Mouse (Mus musculus) embryonic facial prominence, embryonic 14.5 days (tissue): ENCODE data around the gene Rreb1. TPM values are rescaled to one million over a fixed set of nuclear protein-coding genes. Genes with fewer than 3 reads are reported as not detected.

Source experiments
- ATAC-seq: fragments of 200-750 bp; cut with Nextera tagmentation; 2 replicates; pipeline ENCODE4 v1.8.0; 2017; ENCODE audit warnings: low read depth, moderate number of reproducible peaks, moderate TSS enrichment
- DNase-seq: peaks from one replicate; pipeline ENCODE4 v3.0.0-alpha.2; 2015; ENCODE audit warnings: low spot score
- H3K27ac ChIP-seq: fragments of 300-500 bp; sonication (generic); replicated peaks from 2 replicates; pipeline ENCODE4 v1.5.1; 2014; ENCODE audit warnings: low read depth, mild to moderate bottlenecking, low read length, moderate library complexity
- H3K27me3 ChIP-seq: fragments of 300-500 bp; sonication (generic); replicated peaks from 2 replicates; pipeline ENCODE4 v1.6.1; 2014; ENCODE audit warnings: low read length; ENCODE audit not compliant: control insufficient read depth, insufficient read depth
- H3K36me3 ChIP-seq: fragments of 300-500 bp; sonication (generic); 2 replicates; pipeline ENCODE4 v1.6.1; 2014; ENCODE audit warnings: low read length, mixed read lengths; ENCODE audit not compliant: control insufficient read depth, insufficient read depth
- H3K4me1 ChIP-seq: fragments of 300-500 bp; sonication (generic); 2 replicates; pipeline ENCODE4 v1.6.1; 2014; ENCODE audit warnings: antibody characterized with exemption, low read length; ENCODE audit not compliant: control insufficient read depth, insufficient read depth
- H3K4me2 ChIP-seq: fragments of 300-500 bp; sonication (generic); 2 replicates; pipeline ENCODE4 v1.6.1; 2014; ENCODE audit warnings: low read depth, mild to moderate bottlenecking, low read length, moderate library complexity, mixed read lengths
- H3K4me3 ChIP-seq: fragments of 300-500 bp; sonication (generic); 2 replicates; pipeline ENCODE4 v1.5.1; 2014; ENCODE audit warnings: low read depth, mild to moderate bottlenecking, low read length
- H3K9ac ChIP-seq: fragments of 300-500 bp; sonication (generic); 2 replicates; pipeline ENCODE4 v1.6.1; 2014; ENCODE audit warnings: low read depth, mild to moderate bottlenecking, low read length, moderate library complexity, mixed read lengths
- H3K9me3 ChIP-seq: fragments of 300-500 bp; sonication (generic); 2 replicates; pipeline ENCODE4 v1.6.1; 2016; ENCODE audit warnings: low read length; ENCODE audit not compliant: control insufficient read depth
- WGBS: fragments of 180-500 bp; shearing (Covaris S2); extraction: QIAGEN DNeasy Blood & Tissue Kit; methylation state at CpG from one replicate; pipeline ENCODE4 v1.1.7; 2014; 5-methylcytosine and 5-hydroxymethylcytosine counted together
- polyA plus RNA-seq: library from polyadenylated mRNA; unstranded; fragments of >200 nt; fragmentation: Nextera tagmentation; extraction: Ambion mirVana; gene quantifications from 2 replicates; pipeline ENCODE4 v1.2.1, GENCODE M21; 2014

The Rreb1 gene
- polyA plus RNA-seq, 1 experiment from 2014 or later: 20.2 TPM

DNA sequence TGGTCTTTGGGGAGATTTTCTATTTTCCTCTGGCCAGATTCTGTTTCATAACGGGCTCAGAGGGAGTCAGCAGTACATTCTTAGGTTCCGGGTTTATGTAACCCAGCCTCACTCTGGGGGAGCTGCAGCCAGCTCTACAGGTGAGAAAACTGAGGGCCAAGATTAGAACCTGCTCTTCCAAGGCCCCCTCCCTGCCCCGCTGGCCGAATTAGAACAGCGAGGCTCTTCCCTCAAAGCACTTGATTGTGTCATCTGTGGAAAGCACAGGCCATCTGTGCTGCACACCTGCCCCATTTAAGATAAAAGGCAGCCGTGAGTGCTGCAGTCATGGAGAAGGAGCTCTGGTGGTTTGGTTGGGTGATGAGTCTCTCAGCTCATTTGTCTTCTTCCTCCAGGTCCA lies 130.3 kb downstream of the Rreb1 start:
- no peaks in the 10 kb centered on the region for H3K9me3 ChIP-seq
- H3K4me3 ChIP-seq: no peak overlapping the region
- H3K4me2 ChIP-seq: no peak overlapping the region
- peaks cover 66% of the 10 kb centered on the region for H3K36me3 ChIP-seq
- H3K4me1 ChIP-seq: no peaks in the 10 kb centered on the region
- H3K9ac ChIP-seq: no peak overlapping the region
- no peaks in the 10 kb centered on the region for H3K27me3 ChIP-seq
- DNase-seq: no peak
- peak; percentile 56; the same call in 1 of the 2 replicates for ATAC-seq
- peak overlapping the region; percentile 28 for H3K27ac ChIP-seq
- WGBS: 75% methylated on average over 6 of the region's 6 CpGs

DNA sequence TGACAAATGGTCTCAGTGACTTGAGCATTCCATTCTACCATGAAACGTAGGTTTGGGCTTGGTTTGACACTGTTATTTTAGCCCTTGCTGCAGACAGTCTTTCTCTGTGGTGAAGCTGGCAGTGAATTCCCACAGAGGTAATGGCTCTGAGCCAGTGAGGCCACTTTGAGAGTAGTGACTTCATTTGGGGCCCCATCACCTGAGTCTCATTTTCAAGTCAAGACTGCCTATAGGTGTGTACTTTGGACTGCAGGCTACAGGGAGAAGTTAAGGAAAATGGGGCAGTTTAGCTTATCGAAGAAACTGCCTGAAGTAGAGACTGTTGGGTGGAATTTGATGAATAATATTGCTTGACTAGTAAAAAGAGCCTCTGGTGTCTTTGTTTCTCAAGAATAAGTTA lies 131.0 kb downstream of the Rreb1 start:
- H3K9me3 ChIP-seq: no peaks in the 10 kb centered on the region
- H3K36me3 ChIP-seq: peaks cover 59% of the 10 kb centered on the region
- H3K4me1 ChIP-seq: no peaks in the 10 kb centered on the region
- H3K27ac ChIP-seq: no peak overlapping the region
- H3K27me3 ChIP-seq: no peaks in the 10 kb centered on the region
- no peak for DNase-seq
- H3K4me3 ChIP-seq: no peak overlapping the region
- no peak overlapping the region for H3K9ac ChIP-seq
- 67% methylated on average over 2 of the region's 2 CpGs for WGBS
- no peak overlapping the region for H3K4me2 ChIP-seq
- no peak for ATAC-seq

DNA sequence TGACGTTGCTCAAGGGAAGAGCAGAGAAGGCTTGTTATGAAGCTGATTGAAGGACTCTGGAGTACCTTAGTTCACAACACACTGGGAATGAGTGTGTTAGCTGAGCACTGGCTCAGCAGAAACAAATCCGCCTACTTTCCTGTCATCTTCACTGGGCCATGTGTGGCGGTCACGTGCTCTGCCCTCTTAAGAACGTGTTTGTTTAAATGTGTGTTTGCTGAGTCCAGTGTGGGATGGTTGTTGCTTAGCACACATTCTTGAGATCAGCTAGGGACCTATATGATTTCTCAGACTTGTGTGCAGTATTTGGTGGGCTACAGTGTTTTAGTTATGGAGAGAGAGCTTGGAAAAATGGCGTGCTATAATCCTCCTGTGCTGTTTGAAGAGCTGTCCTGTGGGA lies 133.8 kb downstream of the Rreb1 start:
- no peak for ATAC-seq
- no peak overlapping the region for H3K27ac ChIP-seq
- 66% methylated on average over 6 of the region's 6 CpGs for WGBS
- no peak overlapping the region for H3K9ac ChIP-seq
- no peak overlapping the region for H3K4me3 ChIP-seq
- no peaks in the 10 kb centered on the region for H3K4me1 ChIP-seq
- H3K4me2 ChIP-seq: no peak overlapping the region
- H3K27me3 ChIP-seq: no peaks in the 10 kb centered on the region
- no peak for DNase-seq
- peaks cover 58% of the 10 kb centered on the region for H3K36me3 ChIP-seq
- H3K9me3 ChIP-seq: no peaks in the 10 kb centered on the region

DNA sequence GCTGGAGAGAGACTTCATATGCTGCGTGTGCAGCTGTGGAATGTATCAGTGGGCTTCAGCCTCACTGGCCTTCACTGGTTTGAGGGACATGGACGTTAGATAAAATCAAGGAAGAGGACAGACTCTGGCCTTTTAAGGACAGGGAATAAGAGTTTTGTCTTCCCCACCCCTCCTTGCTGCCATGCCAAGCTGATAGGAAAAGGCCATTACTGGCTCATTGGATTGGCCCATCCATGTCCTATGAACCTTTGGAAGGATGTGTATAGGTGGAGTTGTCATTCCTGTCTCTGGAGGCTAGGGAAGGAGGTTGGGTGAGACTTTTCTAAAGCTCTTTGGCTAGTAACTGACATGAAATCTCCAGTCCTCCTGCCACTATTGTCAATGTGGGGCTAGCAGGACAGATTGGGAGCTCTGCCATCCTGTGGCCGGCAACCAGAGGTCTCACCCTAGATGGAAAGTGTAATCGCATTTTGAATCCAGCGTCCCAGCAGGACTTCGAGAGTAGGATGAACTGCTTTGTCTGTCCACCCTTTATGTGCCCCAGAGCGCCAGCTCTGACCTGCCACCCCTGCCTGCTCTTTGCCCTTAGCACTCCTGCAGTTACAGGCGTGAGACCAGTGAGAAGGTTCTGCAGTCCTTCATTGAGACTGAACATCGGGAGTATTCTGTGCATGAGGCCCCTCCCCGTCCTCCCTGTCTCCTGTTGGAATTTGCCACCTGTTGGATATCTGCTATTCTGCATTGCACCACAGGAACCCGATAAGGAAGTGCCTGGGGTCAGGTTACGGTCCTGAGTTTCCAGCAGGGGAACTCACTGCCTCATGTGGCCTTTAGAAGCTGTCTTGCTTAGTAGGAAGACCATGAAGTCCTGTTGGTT lies 134.6 kb downstream of the Rreb1 start:
- WGBS: 55% methylated on average over 12 of the region's 12 CpGs
- Histone ChIP-seq H3K27me3 (no peaks in the 10 kb centered on the region), H3K4me2 (no peak overlapping the region), H3K4me1 (no peaks in the 10 kb centered on the region), H3K36me3 (peaks cover 66% of the 10 kb centered on the region), H3K27ac (no peak overlapping the region), H3K9ac (no peak overlapping the region), H3K9me3 (no peaks in the 10 kb centered on the region), H3K4me3 (no peak overlapping the region)
- 0 out of 2 replicates have a peak, but pooled peaks have one; percentile 7 for ATAC-seq
- DNase-seq: no peak

DNA sequence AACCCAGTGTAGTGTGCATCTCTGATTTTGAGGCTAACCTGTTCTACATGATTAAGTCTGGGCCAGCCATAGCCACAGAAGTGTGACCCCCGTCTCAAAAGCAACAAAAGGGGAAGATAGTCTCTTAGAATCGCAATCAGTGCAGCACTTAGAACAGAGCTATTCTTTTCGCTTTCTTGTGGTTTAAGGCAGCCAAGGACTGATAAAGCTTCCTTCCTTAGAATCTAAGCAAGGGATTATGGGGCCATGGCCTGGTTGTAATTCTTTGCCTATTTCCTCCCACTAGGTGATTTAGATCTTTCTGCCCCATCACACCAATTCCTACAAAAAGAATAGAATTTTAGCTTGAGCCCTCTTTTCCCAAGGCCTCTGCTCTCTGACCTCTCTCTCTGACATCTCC lies 135.8 kb downstream of the Rreb1 start:
- Histone ChIP-seq H3K4me1 (0 out of 2 replicates have a peak, but pooled peaks cover 9% of the 10 kb centered on the region), H3K36me3 (peaks cover 68% of the 10 kb centered on the region), H3K27me3 (no peaks in the 10 kb centered on the region), H3K9me3 (no peaks in the 10 kb centered on the region), H3K4me2 (no peak overlapping the region), H3K9ac (no peak overlapping the region), H3K4me3 (no peak overlapping the region), H3K27ac (no peak overlapping the region)
- DNase-seq (no peak), ATAC-seq (no peak)
- WGBS: 82% methylated on average over 3 of the region's 3 CpGs

DNA sequence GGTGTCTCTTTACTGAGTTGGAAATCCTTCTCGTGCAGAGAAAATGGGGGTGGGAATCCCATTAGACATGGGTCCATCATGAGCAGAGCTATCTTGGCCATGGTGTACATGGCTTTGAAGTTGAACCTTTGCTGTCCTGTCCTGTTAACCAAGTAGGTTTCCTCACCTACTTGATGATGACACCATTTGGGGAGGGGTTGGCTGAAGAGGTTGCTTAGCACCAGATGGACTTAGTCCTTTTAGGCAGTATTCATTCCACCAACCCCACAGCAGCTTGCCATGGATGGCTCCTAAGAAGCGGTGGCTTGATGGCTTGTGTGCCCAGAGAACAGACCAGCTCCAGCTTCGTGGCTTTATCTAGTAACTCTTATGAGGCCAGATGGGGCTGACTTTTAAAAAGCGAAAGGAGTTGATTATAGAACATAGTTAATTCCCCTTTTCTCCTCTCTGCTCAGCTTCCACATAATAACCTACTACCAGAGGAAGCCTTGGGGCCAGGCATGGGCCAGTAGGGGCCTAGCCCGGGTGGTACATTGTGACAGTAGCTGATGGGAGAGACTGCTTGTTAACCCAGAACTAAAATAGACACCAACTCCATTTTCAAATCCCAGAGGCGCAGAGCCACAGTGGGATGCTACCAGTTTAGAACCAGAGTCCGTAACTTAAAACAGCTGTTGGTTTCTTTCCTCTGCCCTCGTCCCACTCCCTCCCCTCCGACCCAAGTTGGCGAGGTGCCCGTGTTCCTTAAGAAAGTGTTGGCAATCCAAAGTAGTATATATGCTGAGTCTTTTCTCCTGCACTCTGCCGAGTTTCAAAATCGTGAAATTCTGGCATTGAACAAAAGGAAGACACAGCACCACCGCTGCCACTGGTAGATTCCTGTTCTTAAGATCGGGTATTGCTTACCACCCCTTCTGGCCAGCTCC lies 140.4 kb downstream of the Rreb1 start:
- Histone ChIP-seq H3K4me3 (no peak overlapping the region), H3K4me2 (no peak overlapping the region), H3K27me3 (no peaks in the 10 kb centered on the region), H3K36me3 (peaks cover 51% of the 10 kb centered on the region), H3K4me1 (peaks cover 13% of the 10 kb centered on the region; the same call in 1 of the 2 replicates), H3K9me3 (no peaks in the 10 kb centered on the region), H3K27ac (peak overlapping the region; percentile 57), H3K9ac (no peak overlapping the region)
- DNase-seq (peak; percentile 90), ATAC-seq (peak; percentile 63)
- WGBS: 59% methylated on average over 15 of the region's 15 CpGs

DNA sequence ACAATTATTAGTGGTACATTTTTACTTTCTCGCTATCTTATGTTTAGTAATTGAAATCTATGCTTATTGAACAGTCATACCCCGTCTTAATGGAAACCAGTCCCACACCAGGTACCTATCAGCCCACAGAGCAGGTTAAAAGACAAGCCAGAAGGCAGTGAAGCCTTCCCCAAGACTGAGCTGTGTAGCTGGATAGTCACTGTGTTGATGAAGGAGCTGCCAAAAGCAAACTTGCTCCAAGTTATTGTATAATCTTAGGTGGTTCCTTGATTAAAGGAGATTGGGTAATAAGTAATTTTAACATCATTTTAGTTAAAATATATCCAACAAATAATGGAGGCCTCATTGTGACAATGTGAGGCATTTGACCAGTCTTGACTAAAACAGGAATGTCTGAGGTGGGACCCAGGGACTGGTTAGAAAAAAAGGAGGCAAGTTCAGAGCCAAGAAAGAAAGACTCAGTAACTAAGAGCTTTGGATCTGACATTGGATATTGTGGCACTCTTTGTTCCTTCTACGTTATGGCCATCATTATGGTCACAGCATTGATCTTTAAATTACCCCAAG lies 141.6 kb downstream of the Rreb1 start:
- Histone ChIP-seq H3K4me2 (no peak overlapping the region), H3K4me1 (peaks cover 15% of the 10 kb centered on the region; the same call in 1 of the 2 replicates), H3K27ac (no peak overlapping the region), H3K27me3 (no peaks in the 10 kb centered on the region), H3K4me3 (no peak overlapping the region), H3K36me3 (peaks cover 60% of the 10 kb centered on the region), H3K9ac (no peak overlapping the region), H3K9me3 (no peaks in the 10 kb centered on the region)
- 75% methylated on average over 3 of the region's 3 CpGs for WGBS
- ATAC-seq (no peak), DNase-seq (no peak)

DNA sequence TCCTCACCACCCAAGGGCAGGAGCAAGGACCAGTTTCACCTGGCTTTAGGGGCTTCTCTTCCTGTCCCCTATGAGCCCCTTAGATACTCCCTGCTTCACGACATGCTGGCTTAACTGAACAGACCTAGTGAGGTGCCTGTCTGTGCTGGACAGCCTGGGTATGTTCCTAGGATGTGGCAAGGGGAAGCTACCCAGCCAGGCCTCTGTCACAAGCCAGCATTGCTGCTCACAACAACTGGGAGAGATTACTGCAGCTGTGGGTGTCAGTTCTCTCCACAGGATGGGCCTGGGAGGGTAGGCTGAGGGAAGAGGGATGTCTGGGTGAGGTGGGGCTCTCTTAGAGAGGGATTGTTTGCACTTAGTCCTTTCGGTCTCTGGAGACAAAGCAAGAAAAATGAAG lies 142.5 kb downstream of the Rreb1 start:
- peak; percentile 75 for DNase-seq
- H3K4me1 ChIP-seq: peaks cover 15% of the 10 kb centered on the region; the same call in 1 of the 2 replicates
- H3K4me2 ChIP-seq: no peak overlapping the region
- H3K9ac ChIP-seq: 0 out of 2 replicates have a peak overlapping the region, but pooled peaks have one; percentile 10
- 47% methylated on average over 2 of the region's 2 CpGs for WGBS
- no peak overlapping the region for H3K4me3 ChIP-seq
- no peaks in the 10 kb centered on the region for H3K27me3 ChIP-seq
- ATAC-seq: peak; percentile 74
- H3K9me3 ChIP-seq: no peaks in the 10 kb centered on the region
- peaks cover 65% of the 10 kb centered on the region for H3K36me3 ChIP-seq
- H3K27ac ChIP-seq: no peak overlapping the region; the same call in 1 of the 2 replicates
